In genomic region chr1:86532362-86533051, GRCm38 (mm10) we compare ENCODE assay signal across 7 mouse cellular contexts. TPM values are rescaled to one million over a fixed set of nuclear protein-coding genes. Genes with fewer than 3 reads are reported as not detected.
A peak's percentile ranks its signal among the peaks of the same experiment; 100 is the strongest.
DNase-seq lines count a peak whose midpoint lies in the region; ATAC-seq and TF ChIP-seq lines count a peak whose summit lies in the region.

No protein-coding gene starts in this region.

- 26% methylated on average over 11 of the region's 11 CpGs for WGBS in embryonic facial prominence, embryonic 12.5 days
- WGBS in heart, adult 2 months, result 27% methylated on average over 11 of the region's 11 CpGs
- 26% methylated on average over 11 of the region's 11 CpGs for WGBS in kidney, adult 2 months
- WGBS in limb, embryonic 12.5 days, result 25% methylated on average over 11 of the region's 11 CpGs
- WGBS in midbrain, embryonic 15.5 days, result 23% methylated on average over 11 of the region's 11 CpGs

- H3K9ac ChIP-seq in embryonic facial prominence, embryonic 12.5 days, result no peak overlapping the region
- no peak overlapping the region for H3K9ac ChIP-seq in heart, adult 2 months (ENCODE audit: low read depth, low read length)
- H3K9ac ChIP-seq in limb, embryonic 12.5 days (replicated peaks), result no peak overlapping the region
- no peak overlapping the region; the same call in 1 of the 2 replicates for H3K9ac ChIP-seq in midbrain, embryonic 15.5 days

- H3K4me2 ChIP-seq in embryonic facial prominence, embryonic 12.5 days (replicated peaks), result peak overlapping the region; percentile 33
- H3K4me2 ChIP-seq in limb, embryonic 12.5 days, result peak overlapping the region; percentile 42
- H3K4me2 ChIP-seq in midbrain, embryonic 15.5 days, result peak overlapping the region; percentile 24

- H3K27me3 ChIP-seq in embryonic facial prominence, embryonic 12.5 days, result no peaks in the 10 kb centered on the region
- no peaks in the 10 kb centered on the region for H3K27me3 ChIP-seq in heart, adult 2 months (ENCODE audit: control insufficient read depth, insufficient read depth, low read length)
- H3K27me3 ChIP-seq in kidney, adult 2 months (replicated peaks; ENCODE audit: control insufficient read depth, insufficient read depth, low read length), result no peaks in the 10 kb centered on the region
- H3K27me3 ChIP-seq in limb, embryonic 12.5 days, result no peaks in the 10 kb centered on the region
- no peaks in the 10 kb centered on the region for H3K27me3 ChIP-seq in midbrain, embryonic 15.5 days (replicated peaks)

- H3K79me2 ChIP-seq in heart, adult 2 months (replicated peaks; ENCODE audit: control insufficient read depth, insufficient read depth, low read length), result no peaks in the 10 kb centered on the region

- 0 out of 2 replicates have a peak overlapping the region, but pooled peaks have one; percentile 13 for H3K4me3 ChIP-seq in embryonic facial prominence, embryonic 12.5 days
- no peak overlapping the region for H3K4me3 ChIP-seq in heart, adult 2 months
- H3K4me3 ChIP-seq in kidney, adult 2 months (ENCODE audit: insufficient read depth, low read depth, low read length), result no peak overlapping the region
- H3K4me3 ChIP-seq in limb, embryonic 12.5 days (replicated peaks), result peak overlapping the region; percentile 19
- no peak overlapping the region for H3K4me3 ChIP-seq in midbrain, embryonic 15.5 days

- H3K36me3 ChIP-seq in embryonic facial prominence, embryonic 12.5 days, result peaks cover 23% of the 10 kb centered on the region
- no peaks in the 10 kb centered on the region for H3K36me3 ChIP-seq in heart, adult 2 months (ENCODE audit: control insufficient read depth, insufficient read depth, low read length)
- no peaks in the 10 kb centered on the region; the same call in 1 of the 2 replicates for H3K36me3 ChIP-seq in kidney, adult 2 months (ENCODE audit: control insufficient read depth, insufficient read depth, low read length)
- H3K36me3 ChIP-seq in limb, embryonic 12.5 days, result peaks cover 55% of the 10 kb centered on the region
- peaks cover 8% of the 10 kb centered on the region; the same call in 1 of the 2 replicates for H3K36me3 ChIP-seq in midbrain, embryonic 15.5 days (replicated peaks)

- intact Hi-C loops in heart, adult 2 months (cut with DNase I), result loop anchor here (1.0 kb wide), 2 partner anchors 31 to 92 kb away; no protein-coding TSS in a partner anchor

- DNase-seq in adrenal gland, postnatal 25 days, result peak; percentile 96
- peak; percentile 90 to 94 for DNase-seq in heart, adult 2 months
- DNase-seq in kidney, adult 2 months, result peak; percentile 94
- peak; percentile 84 to 94 for DNase-seq in spleen, adult 18-20 months

- 0 out of 2 replicates have a peak, but pooled peaks have one; percentile 32 for ATAC-seq in embryonic facial prominence, embryonic 12.5 days (ENCODE audit: insufficient number of reproducible peaks, insufficient read depth, low FRiP score, low TSS enrichment)
- ATAC-seq in limb, embryonic 12.5 days (ENCODE audit: insufficient number of reproducible peaks, insufficient read depth, low FRiP score, low TSS enrichment, low read depth), result peak; percentile 57; the same call in 1 of the 2 replicates
- peak; percentile 50 for ATAC-seq in midbrain, embryonic 15.5 days (replicated peaks)

- H3K9me3 ChIP-seq in embryonic facial prominence, embryonic 12.5 days, result no peaks in the 10 kb centered on the region
- H3K9me3 ChIP-seq in limb, embryonic 12.5 days, result 0 out of 2 replicates have a peak, but pooled peaks cover 4% of the 10 kb centered on the region
- no peaks in the 10 kb centered on the region for H3K9me3 ChIP-seq in midbrain, embryonic 15.5 days

- H3K27ac ChIP-seq in embryonic facial prominence, embryonic 12.5 days, result 0 out of 2 replicates have a peak overlapping the region, but pooled peaks have one; percentile 65
- H3K27ac ChIP-seq in heart, adult 2 months, result no peak overlapping the region
- H3K27ac ChIP-seq in kidney, adult 2 months (ENCODE audit: insufficient read depth, low read depth, low read length), result 0 out of 2 replicates have a peak overlapping the region, but pooled peaks have one; percentile 7
- peak overlapping the region; percentile 74 for H3K27ac ChIP-seq in limb, embryonic 12.5 days
- peak overlapping the region; percentile 47; the same call in 1 of the 2 replicates for H3K27ac ChIP-seq in midbrain, embryonic 15.5 days

- peak; percentile 89; the same call in 1 of the 2 replicates for TF ChIP-seq EP300 in heart, adult 2 months (IDR thresholded peaks at IDR 0.05; ENCODE audit: insufficient read depth, low read depth, low read length)

- TF ChIP-seq POLR2A in heart, adult 2 months (IDR thresholded peaks at IDR 0.05; ENCODE audit: insufficient read depth, low read depth, low read length), result no peak
- no peak for TF ChIP-seq POLR2A in kidney, adult 2 months (IDR thresholded peaks at IDR 0.05; ENCODE audit: low read depth, low read length)

- TF ChIP-seq CTCF in heart, adult 2 months (IDR thresholded peaks at IDR 0.05), result peak; percentile 97
- peak; percentile 92 for TF ChIP-seq CTCF in kidney, adult 2 months (conservative IDR thresholded peaks at IDR 0.05; ENCODE audit: insufficient read depth, insufficient read length, low read depth, low read length)

- peaks cover 27% of the 10 kb centered on the region for H3K4me1 ChIP-seq in embryonic facial prominence, embryonic 12.5 days
- peaks cover 1% of the 10 kb centered on the region; the same call in 1 of the 2 replicates for H3K4me1 ChIP-seq in heart, adult 2 months (ENCODE audit: control insufficient read depth, insufficient read depth, low read length)
- peaks cover 25% of the 10 kb centered on the region for H3K4me1 ChIP-seq in kidney, adult 2 months (ENCODE audit: control insufficient read depth, insufficient read depth, low read length)
- peaks cover 32% of the 10 kb centered on the region for H3K4me1 ChIP-seq in limb, embryonic 12.5 days (replicated peaks)
- peaks cover 39% of the 10 kb centered on the region for H3K4me1 ChIP-seq in midbrain, embryonic 15.5 days

RNA-seq across cellular contexts. Expression of gene Ptma, which starts 6.0 kb away (rescaled TPM):
- total RNA-seq in adrenal gland, postnatal 25 days (2021), result 556 and 574 TPM in 2 replicates
- 3,116 and 3,315 TPM in 2 replicates for polyA plus RNA-seq in embryonic facial prominence, embryonic 12.5 days (2016; fragmentation: Nextera tagmentation; extraction: Ambion mirVana)
- total RNA-seq in heart, adult 2 months (2021), result 100 to 1,000 TPM; 200 to 227 TPM
- polyA plus RNA-seq in heart, adult 2 months (2012; rRNA removed), result 169 and 177 TPM in 2 replicates
- 622 and 651 TPM in 2 replicates for polyA plus RNA-seq in kidney, adult 2 months (2012; rRNA removed)
- polyA plus RNA-seq in limb, embryonic 12.5 days (2016; fragmentation: Nextera tagmentation; extraction: Ambion mirVana), result 3,930 and 4,018 TPM in 2 replicates
- polyA plus RNA-seq in midbrain, embryonic 15.5 days (2015; fragmentation: Nextera tagmentation; extraction: Ambion mirVana), result 1,373 and 1,532 TPM in 2 replicates

RNA-seq across cellular contexts. Expression of gene Pde6d, which starts 49.9 kb away (rescaled TPM):
- 29.9 and 36.9 TPM in 2 replicates for total RNA-seq in adrenal gland, postnatal 25 days (2021)
- polyA plus RNA-seq in embryonic facial prominence, embryonic 12.5 days (2016; fragmentation: Nextera tagmentation; extraction: Ambion mirVana), result 90.5 and 92.4 TPM in 2 replicates
- 10 to 100 TPM; 40.4 to 47.6 TPM for total RNA-seq in heart, adult 2 months (2021)
- 27.9 and 39.2 TPM in 2 replicates for polyA plus RNA-seq in heart, adult 2 months (2012; rRNA removed)
- polyA plus RNA-seq in kidney, adult 2 months (2012; rRNA removed), result 20.2 and 24.9 TPM in 2 replicates
- polyA plus RNA-seq in limb, embryonic 12.5 days (2016; fragmentation: Nextera tagmentation; extraction: Ambion mirVana), result 89.8 and 90.7 TPM in 2 replicates
- 103 and 106 TPM in 2 replicates for polyA plus RNA-seq in midbrain, embryonic 15.5 days (2015; fragmentation: Nextera tagmentation; extraction: Ambion mirVana)

RNA-seq across cellular contexts. Expression of gene Cops7b, which starts 50.2 kb away (rescaled TPM):
- 16.8 and 18.0 TPM in 2 replicates for total RNA-seq in adrenal gland, postnatal 25 days (2021)
- polyA plus RNA-seq in embryonic facial prominence, embryonic 12.5 days (2016; fragmentation: Nextera tagmentation; extraction: Ambion mirVana), result 56.1 and 57.7 TPM in 2 replicates
- 10 to 100 TPM; 11.2 to 12.0 TPM for total RNA-seq in heart, adult 2 months (2021)
- polyA plus RNA-seq in heart, adult 2 months (2012; rRNA removed), result 18.2 and 22.4 TPM in 2 replicates
- polyA plus RNA-seq in kidney, adult 2 months (2012; rRNA removed), result 20.1 and 22.5 TPM in 2 replicates
- polyA plus RNA-seq in limb, embryonic 12.5 days (2016; fragmentation: Nextera tagmentation; extraction: Ambion mirVana), result 57.8 and 59.2 TPM in 2 replicates
- polyA plus RNA-seq in midbrain, embryonic 15.5 days (2015; fragmentation: Nextera tagmentation; extraction: Ambion mirVana), result 67.3 and 68.9 TPM in 2 replicates

Comparison
In these comparisons a context has a peak if more than half of its experiments do, and no peak if none do; other contexts are left out.
1. H3K4me3 ChIP-seq: peak in embryonic facial prominence, embryonic 12.5 days (single experiment) and limb, embryonic 12.5 days (single experiment); none in heart, adult 2 months (single experiment), kidney, adult 2 months (single experiment) and midbrain, embryonic 15.5 days (single experiment).
2. Peak in every context shown above with its lines, with median percentiles within 50 percentile points of each other: DNase-seq, ATAC-seq and H3K4me2 ChIP-seq.